Mouse (Mus musculus): Measurements from ENCODE around the gene Prkd2. TPM values are rescaled to one million over a fixed set of nuclear protein-coding genes. Genes with fewer than 3 reads are reported as not detected.
A peak's percentile ranks its signal among the peaks of the same experiment; 100 is the strongest.

Gene Prkd2
- polyA plus RNA-seq, 1 experiment from 2014 or later, result 3.2 TPM

- Histone ChIP-seq H3K9ac (peak overlapping the region; percentile 59), H3K4me3 (replicated peaks) (peak overlapping the region; percentile 77), H3K4me1 (replicated peaks) (peaks cover 55% of the 10 kb centered on the region), H3K36me3 (replicated peaks) (peaks cover 24% of the 10 kb centered on the region), H3K9me3 (replicated peaks) (no peaks in the 10 kb centered on the region), H3K27me3 (no peaks in the 10 kb centered on the region), H3K27ac (replicated peaks) (peak overlapping the region; percentile 56), H3K4me2 (peak overlapping the region; percentile 95)
- ATAC-seq (ENCODE audit: insufficient read depth), result no peak
- WGBS (ENCODE audit: insufficient replicate concordance), result 10% methylated on average over 14 of the region's 14 CpGs
Measured at GRCm38 (mm10) chr7:16845072-16845819, 2.5 kb downstream of the Prkd2 start.

GRCm38 (mm10) chr7:16845820-16846167 lies 3.1 kb downstream of the Prkd2 start:
- H3K9me3 ChIP-seq (replicated peaks), result no peaks in the 10 kb centered on the region
- peaks cover 24% of the 10 kb centered on the region for H3K36me3 ChIP-seq (replicated peaks)
- peaks cover 49% of the 10 kb centered on the region for H3K4me1 ChIP-seq (replicated peaks)
- ATAC-seq (ENCODE audit: insufficient read depth), result no peak
- H3K27ac ChIP-seq (replicated peaks), result peak overlapping the region; percentile 30
- WGBS (ENCODE audit: insufficient replicate concordance), result 23% methylated on average over 10 of the region's 10 CpGs
- peak overlapping the region; percentile 59 for H3K9ac ChIP-seq
- H3K4me2 ChIP-seq, result peak overlapping the region; percentile 95
- peak overlapping the region; percentile 77 for H3K4me3 ChIP-seq (replicated peaks)
- no peaks in the 10 kb centered on the region for H3K27me3 ChIP-seq

- H3K4me1 ChIP-seq (replicated peaks), result peaks cover 39% of the 10 kb centered on the region
- H3K9ac ChIP-seq, result no peak overlapping the region
- no peaks in the 10 kb centered on the region for H3K27me3 ChIP-seq
- 80% methylated on average over 5 of the region's 5 CpGs for WGBS (ENCODE audit: insufficient replicate concordance)
- no peak overlapping the region for H3K4me2 ChIP-seq
- H3K36me3 ChIP-seq (replicated peaks), result peaks cover 17% of the 10 kb centered on the region
- H3K4me3 ChIP-seq (replicated peaks), result no peak overlapping the region
- no peaks in the 10 kb centered on the region for H3K9me3 ChIP-seq (replicated peaks)
- no peak for ATAC-seq (ENCODE audit: insufficient read depth)
- no peak overlapping the region for H3K27ac ChIP-seq (replicated peaks)
Measured at GRCm38 (mm10) chr7:16846775-16847174, 4.1 kb downstream of the Prkd2 start.

- 81% methylated on average over 19 of the region's 19 CpGs for WGBS (ENCODE audit: insufficient replicate concordance)
- ATAC-seq (ENCODE audit: insufficient read depth), result no peak
- H3K4me3 ChIP-seq (replicated peaks), result no peak overlapping the region
- H3K27ac ChIP-seq (replicated peaks), result no peak overlapping the region
- H3K27me3 ChIP-seq, result no peaks in the 10 kb centered on the region
- no peaks in the 10 kb centered on the region for H3K9me3 ChIP-seq (replicated peaks)
- H3K36me3 ChIP-seq (replicated peaks), result peaks cover 17% of the 10 kb centered on the region
- no peak overlapping the region for H3K4me2 ChIP-seq
- H3K4me1 ChIP-seq (replicated peaks), result peaks cover 32% of the 10 kb centered on the region
- no peak overlapping the region for H3K9ac ChIP-seq
Measured at GRCm38 (mm10) chr7:16847507-16847906, 4.8 kb downstream of the Prkd2 start.

- Histone ChIP-seq H3K9ac (no peak overlapping the region), H3K4me3 (replicated peaks) (no peak overlapping the region), H3K4me1 (replicated peaks) (peaks cover 23% of the 10 kb centered on the region), H3K36me3 (replicated peaks) (peaks cover 23% of the 10 kb centered on the region), H3K4me2 (no peak overlapping the region), H3K27me3 (no peaks in the 10 kb centered on the region), H3K9me3 (replicated peaks) (no peaks in the 10 kb centered on the region), H3K27ac (replicated peaks) (no peak overlapping the region)
- no peak for ATAC-seq (ENCODE audit: insufficient read depth)
- 35% methylated on average over 17 of the region's 17 CpGs for WGBS (ENCODE audit: insufficient replicate concordance)
Measured at GRCm38 (mm10) chr7:16848579-16848978, 5.9 kb downstream of the Prkd2 start.

GRCm38 (mm10) chr7:16851636-16852035 lies 8.9 kb downstream of the Prkd2 start:
- H3K4me2 ChIP-seq, result no peak overlapping the region
- peaks cover 39% of the 10 kb centered on the region for H3K36me3 ChIP-seq (replicated peaks)
- H3K9me3 ChIP-seq (replicated peaks), result no peaks in the 10 kb centered on the region
- WGBS (ENCODE audit: insufficient replicate concordance), result 72% methylated on average over 4 of the region's 4 CpGs
- no peaks in the 10 kb centered on the region for H3K27me3 ChIP-seq
- no peak for ATAC-seq (ENCODE audit: insufficient read depth)
- H3K4me1 ChIP-seq (replicated peaks), result no peaks in the 10 kb centered on the region
- H3K9ac ChIP-seq, result no peak overlapping the region
- no peak overlapping the region for H3K4me3 ChIP-seq (replicated peaks)
- no peak overlapping the region for H3K27ac ChIP-seq (replicated peaks)

- peaks cover 44% of the 10 kb centered on the region for H3K36me3 ChIP-seq (replicated peaks)
- H3K4me3 ChIP-seq (replicated peaks), result no peak overlapping the region
- ATAC-seq (ENCODE audit: insufficient read depth), result no peak
- H3K4me1 ChIP-seq (replicated peaks), result peaks cover 4% of the 10 kb centered on the region; the same call in 1 of the 2 replicates
- H3K27me3 ChIP-seq, result no peaks in the 10 kb centered on the region
- no peak overlapping the region for H3K27ac ChIP-seq (replicated peaks)
- H3K4me2 ChIP-seq, result no peak overlapping the region
- H3K9me3 ChIP-seq (replicated peaks), result no peaks in the 10 kb centered on the region
- H3K9ac ChIP-seq, result no peak overlapping the region
- 78% methylated on average over 14 of the region's 14 CpGs for WGBS (ENCODE audit: insufficient replicate concordance)
Measured at GRCm38 (mm10) chr7:16853302-16853831, 10.7 kb downstream of the Prkd2 start.

GRCm38 (mm10) chr7:16858336-16858735 lies 15.6 kb downstream of the Prkd2 start:
- Histone ChIP-seq H3K27ac (replicated peaks) (no peak overlapping the region), H3K4me3 (replicated peaks) (no peak overlapping the region), H3K27me3 (no peaks in the 10 kb centered on the region), H3K4me2 (no peak overlapping the region), H3K9me3 (replicated peaks) (no peaks in the 10 kb centered on the region), H3K36me3 (replicated peaks) (peaks cover 26% of the 10 kb centered on the region), H3K4me1 (replicated peaks) (peaks cover 5% of the 10 kb centered on the region; the same call in 1 of the 2 replicates), H3K9ac (no peak overlapping the region)
- ATAC-seq (ENCODE audit: insufficient read depth), result no peak
- WGBS (ENCODE audit: insufficient replicate concordance), result 34% methylated on average over 17 of the region's 17 CpGs

- 19% methylated on average over 5 of the region's 5 CpGs for WGBS (ENCODE audit: insufficient replicate concordance)
- Histone ChIP-seq H3K27ac (replicated peaks) (no peak overlapping the region), H3K36me3 (replicated peaks) (peaks cover 19% of the 10 kb centered on the region)
Measured at GRCm38 (mm10) chr7:16859902-16860651, 17.4 kb downstream of the Prkd2 start.

GRCm38 (mm10) chr7:16867488-16867887 lies 24.8 kb downstream of the Prkd2 start:
- Histone ChIP-seq H3K9me3 (replicated peaks) (no peaks in the 10 kb centered on the region), H3K9ac (no peak overlapping the region), H3K4me3 (replicated peaks) (no peak overlapping the region), H3K36me3 (replicated peaks) (peaks cover 12% of the 10 kb centered on the region; the same call in 1 of the 2 replicates), H3K27me3 (no peaks in the 10 kb centered on the region), H3K27ac (replicated peaks) (no peak overlapping the region; the same call in 1 of the 2 replicates), H3K4me2 (no peak overlapping the region), H3K4me1 (replicated peaks) (no peaks in the 10 kb centered on the region; the same call in 1 of the 2 replicates)
- peak; percentile 61; the same call in 1 of the 2 replicates for ATAC-seq (ENCODE audit: insufficient read depth)
- WGBS (ENCODE audit: insufficient replicate concordance), result 65% methylated on average over 3 of the region's 3 CpGs

More at GRCm38 (mm10) chr7:16859902-16860651, 17.4 kb downstream of the Prkd2 start:
- Histone ChIP-seq H3K4me2 (no peak overlapping the region), H3K9ac (no peak overlapping the region), H3K27me3 (no peaks in the 10 kb centered on the region), H3K4me3 (replicated peaks) (no peak overlapping the region), H3K4me1 (replicated peaks) (peaks cover 5% of the 10 kb centered on the region; the same call in 1 of the 2 replicates), H3K9me3 (replicated peaks) (no peaks in the 10 kb centered on the region)
- no peak for ATAC-seq (ENCODE audit: insufficient read depth)

- Histone ChIP-seq H3K4me2 (no peak overlapping the region), H3K9me3 (replicated peaks) (no peaks in the 10 kb centered on the region), H3K4me1 (replicated peaks) (peaks cover 6% of the 10 kb centered on the region), H3K9ac (no peak overlapping the region), H3K4me3 (replicated peaks) (no peak overlapping the region), H3K27me3 (no peaks in the 10 kb centered on the region), H3K36me3 (replicated peaks) (peaks cover 12% of the 10 kb centered on the region; the same call in 1 of the 2 replicates), H3K27ac (replicated peaks) (no peak overlapping the region)
- 73% methylated on average over 16 of the region's 16 CpGs for WGBS (ENCODE audit: insufficient replicate concordance)
- peak; percentile 40; the same call in 1 of the 2 replicates for ATAC-seq (ENCODE audit: insufficient read depth)
Measured at GRCm38 (mm10) chr7:16869497-16869896, 26.8 kb downstream of the Prkd2 start.
